Mouse (Mus musculus) liver, postnatal 0 days (tissue): ENCODE data around the gene Olfr974. TPM values are rescaled to one million over a fixed set of nuclear protein-coding genes. Genes with fewer than 3 reads are reported as not detected.
"Not testable (repeated sequence)": the region's sequence is repeated elsewhere in the genome, so short reads cannot be mapped to it uniquely, and the experiment has no call there.

Experiments
- ATAC-seq: fragments of 200-750 bp; cut with Nextera tagmentation; 2 replicates; pipeline ENCODE4 v1.8.0; 2017; ENCODE audit warnings: mild to moderate bottlenecking, moderate library complexity
- DNase-seq: peaks from one replicate; pipeline ENCODE4 v3.0.0-alpha.2; 2016
- H3K27ac ChIP-seq: fragments of 300-500 bp; sonication (generic); 2 replicates; pipeline ENCODE4 v1.5.1; 2014; ENCODE audit warnings: antibody characterized with exemption, moderate library complexity, mild to moderate bottlenecking, low read depth
- H3K27me3 ChIP-seq: fragments of 300-500 bp; sonication (generic); 2 replicates; pipeline ENCODE4 v1.6.1; 2014; ENCODE audit warnings: low read length, control low read depth, mixed read lengths; ENCODE audit not compliant: insufficient read depth
- H3K36me3 ChIP-seq: fragments of 300-500 bp; sonication (generic); replicated peaks from 2 replicates; pipeline ENCODE4 v1.6.1; 2014; ENCODE audit warnings: mild to moderate bottlenecking, control low read depth, low read length, moderate library complexity, mixed read lengths; ENCODE audit not compliant: insufficient read depth
- H3K4me1 ChIP-seq: fragments of 300-500 bp; sonication (generic); 2 replicates; pipeline ENCODE4 v1.6.1; 2014; ENCODE audit warnings: antibody characterized with exemption, mild to moderate bottlenecking, control low read depth; ENCODE audit not compliant: insufficient read depth
- H3K4me2 ChIP-seq: fragments of 300-500 bp; sonication (generic); 2 replicates; pipeline ENCODE4 v1.6.1; 2014; ENCODE audit warnings: low read depth, mild to moderate bottlenecking, low read length, moderate library complexity, mixed read lengths
- H3K4me3 ChIP-seq: fragments of 300-500 bp; sonication (generic); 2 replicates; pipeline ENCODE4 v1.5.1; 2014; ENCODE audit warnings: low read depth, low read length
- H3K9ac ChIP-seq: fragments of 300-500 bp; sonication (generic); replicated peaks from 2 replicates; pipeline ENCODE4 v1.6.1; 2014; ENCODE audit warnings: mild to moderate bottlenecking, moderate library complexity
- H3K9me3 ChIP-seq: fragments of 300-500 bp; sonication (generic); 2 replicates; pipeline ENCODE4 v1.6.1; 2016; ENCODE audit warnings: mild to moderate bottlenecking, control low read depth, low read length, mixed read lengths
- CTCF ChIP-seq: sonication (generic); IDR thresholded peaks from 2 replicates; pipeline ENCODE4 v1.5.1; 2016; ENCODE audit warnings: antibody characterized with exemption, low read depth
- EP300 ChIP-seq: IDR thresholded peaks from 2 replicates; pipeline ENCODE4 v1.6.1; 2016; ENCODE audit warnings: antibody characterized with exemption, low read depth, mild to moderate bottlenecking
- WGBS: fragments of 180-500 bp; shearing (Covaris S2); extraction: QIAGEN DNeasy Blood & Tissue Kit; methylation state at CpG from one replicate; pipeline ENCODE4 v1.1.7; 2014; ENCODE audit not compliant: insufficient replicate concordance; 5-methylcytosine and 5-hydroxymethylcytosine counted together
- polyA plus RNA-seq: library from polyadenylated mRNA; unstranded; fragments of >200 nt; fragmentation: Nextera tagmentation; extraction: Ambion mirVana; gene quantifications from 2 replicates; pipeline ENCODE4 v1.2.1, GENCODE M21; 2015

Olfr974 gene
- polyA plus RNA-seq: not detected in 2 replicates

DNA sequence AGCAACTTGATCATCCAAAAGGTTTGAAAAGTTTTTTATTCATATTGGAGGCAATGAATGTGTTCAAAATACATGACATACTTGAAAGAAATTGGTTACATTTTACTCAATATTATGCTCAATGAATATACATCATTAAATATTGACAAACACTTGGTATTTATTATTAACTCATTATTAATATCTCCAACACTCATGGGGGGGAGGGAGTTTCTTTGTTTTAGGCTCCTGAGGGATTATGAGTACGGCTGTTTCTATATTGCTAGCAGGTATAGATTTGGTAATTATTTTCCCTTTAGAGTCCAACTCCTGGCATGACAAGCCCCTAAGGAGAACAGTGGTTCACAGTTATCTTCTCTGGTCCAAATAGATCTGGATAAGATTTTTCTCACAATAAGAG, at the start of gene Olfr974:
Gene Olfr974, plus strand, starts transcription at position 301 of the 400 bp plus-strand sequence.
- no peak within 1 kb of the TSS for H3K9ac ChIP-seq
- H3K4me1 ChIP-seq: no peaks in the 10 kb centered on the region
- H3K27me3 ChIP-seq: no peaks in the 10 kb centered on the region
- H3K9me3 ChIP-seq: no peaks in the 10 kb centered on the region
- no peak within 1 kb of the TSS for H3K4me2 ChIP-seq
- no peak within 1 kb of the TSS for H3K27ac ChIP-seq
- 76% methylated on average over 1 of the region's 1 CpGs for WGBS
- no peak for DNase-seq
- no peaks in the 10 kb centered on the region for H3K36me3 ChIP-seq
- no peak for ATAC-seq
- H3K4me3 ChIP-seq: no peak within 1 kb of the TSS
- TF ChIP-seq CTCF (no peak), EP300 (no peak)

DNA sequence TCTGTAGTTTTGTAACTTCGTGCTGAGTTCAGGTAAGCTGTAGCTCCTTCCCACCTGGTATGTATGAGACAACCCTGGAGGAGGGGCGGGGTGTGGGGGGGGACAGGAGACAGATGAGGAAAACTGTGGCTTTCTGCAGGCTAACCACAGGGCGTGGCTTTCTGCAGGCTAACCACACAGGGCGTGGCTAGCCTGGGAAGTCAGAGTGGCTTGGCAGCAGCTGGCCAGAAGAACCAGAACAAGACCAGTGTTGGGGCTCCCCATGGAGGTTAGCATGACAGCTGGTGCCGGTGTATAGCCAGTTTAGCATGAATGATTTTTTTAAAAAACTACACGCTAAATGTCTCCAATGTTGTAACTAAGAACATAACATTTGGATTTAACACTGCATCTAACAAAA, 32.2 kb upstream of the Olfr974 start:
- Histone ChIP-seq H3K27me3 (no peaks in the 10 kb centered on the region), H3K4me1 (no peaks in the 10 kb centered on the region), H3K4me2 (no peak overlapping the region), H3K27ac (no peak overlapping the region), H3K4me3 (no peak overlapping the region), H3K36me3 (no peaks in the 10 kb centered on the region), H3K9ac (no peak overlapping the region), H3K9me3 (no peaks in the 10 kb centered on the region)
- peak; percentile 20 for DNase-seq
- TF ChIP-seq CTCF: no peak
- no peak for TF ChIP-seq EP300
- peak; percentile 38; the same call in 1 of the 2 replicates for ATAC-seq
- 34% methylated on average over 6 of the region's 6 CpGs for WGBS

DNA sequence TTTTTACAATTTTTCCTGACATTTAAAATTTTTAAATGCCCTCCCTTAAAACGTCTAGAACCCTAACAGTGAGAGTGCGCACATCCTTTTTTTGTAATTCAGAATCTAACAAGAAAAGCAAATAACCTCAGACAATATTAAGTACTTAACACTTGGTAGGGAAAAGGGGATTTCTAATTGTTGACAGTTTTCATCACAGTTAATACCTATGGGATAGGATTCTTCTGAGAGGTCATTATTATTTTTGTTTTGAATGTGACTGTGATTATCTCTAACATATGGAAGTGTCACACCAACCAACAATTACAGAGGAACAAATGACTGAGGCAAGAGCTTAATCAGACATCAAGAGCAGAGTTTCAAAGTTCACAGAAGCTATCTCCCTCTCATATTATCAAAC, 30.3 kb upstream of the Olfr974 start, which contains the start of gene Olfr229:
Gene Olfr229, plus strand, starts transcription at position 301 of the 400 bp plus-strand sequence.
- Histone ChIP-seq H3K9me3 (no peaks in the 10 kb centered on the region), H3K9ac (no peak within 1 kb of the TSS), H3K4me2 (no peak within 1 kb of the TSS), H3K27me3 (no peaks in the 10 kb centered on the region), H3K4me3 (no peak within 1 kb of the TSS), H3K27ac (no peak within 1 kb of the TSS), H3K36me3 (no peaks in the 10 kb centered on the region), H3K4me1 (no peaks in the 10 kb centered on the region)
- no peak for DNase-seq
- TF ChIP-seq CTCF: no peak
- no peak for TF ChIP-seq EP300
- WGBS: 60% methylated on average over 2 of the region's 2 CpGs
- no peak for ATAC-seq

DNA sequence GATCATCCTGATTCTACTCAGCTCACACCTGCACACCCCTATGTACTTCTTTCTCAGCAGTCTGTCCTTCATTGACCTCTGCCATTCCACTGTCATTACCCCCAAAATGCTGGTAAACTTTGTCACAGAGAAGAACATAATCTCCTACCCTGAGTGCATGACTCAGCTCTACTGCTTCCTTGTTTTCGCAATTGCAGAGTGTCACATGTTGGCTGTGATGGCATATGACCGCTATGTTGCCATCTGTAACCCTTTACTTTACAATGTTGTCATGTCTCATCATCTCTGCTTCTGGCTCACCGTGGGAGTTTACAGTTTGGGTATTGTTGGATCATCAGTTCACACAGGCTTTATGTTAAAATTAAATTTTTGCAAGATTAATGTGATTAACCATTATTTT, 27.4 kb upstream of the Olfr974 start:
- H3K27me3 ChIP-seq: no peaks in the 10 kb centered on the region
- H3K27ac ChIP-seq: no peak overlapping the region
- no peaks in the 10 kb centered on the region for H3K9me3 ChIP-seq
- H3K4me1 ChIP-seq: no peaks in the 10 kb centered on the region
- DNase-seq: no peak
- no peak for TF ChIP-seq CTCF
- no peak for TF ChIP-seq EP300
- H3K36me3 ChIP-seq: no peaks in the 10 kb centered on the region
- no peak overlapping the region for H3K9ac ChIP-seq
- WGBS: 44% methylated on average over 3 of the region's 3 CpGs
- ATAC-seq: peak; percentile 70
- H3K4me3 ChIP-seq: no peak overlapping the region
- no peak overlapping the region for H3K4me2 ChIP-seq

DNA sequence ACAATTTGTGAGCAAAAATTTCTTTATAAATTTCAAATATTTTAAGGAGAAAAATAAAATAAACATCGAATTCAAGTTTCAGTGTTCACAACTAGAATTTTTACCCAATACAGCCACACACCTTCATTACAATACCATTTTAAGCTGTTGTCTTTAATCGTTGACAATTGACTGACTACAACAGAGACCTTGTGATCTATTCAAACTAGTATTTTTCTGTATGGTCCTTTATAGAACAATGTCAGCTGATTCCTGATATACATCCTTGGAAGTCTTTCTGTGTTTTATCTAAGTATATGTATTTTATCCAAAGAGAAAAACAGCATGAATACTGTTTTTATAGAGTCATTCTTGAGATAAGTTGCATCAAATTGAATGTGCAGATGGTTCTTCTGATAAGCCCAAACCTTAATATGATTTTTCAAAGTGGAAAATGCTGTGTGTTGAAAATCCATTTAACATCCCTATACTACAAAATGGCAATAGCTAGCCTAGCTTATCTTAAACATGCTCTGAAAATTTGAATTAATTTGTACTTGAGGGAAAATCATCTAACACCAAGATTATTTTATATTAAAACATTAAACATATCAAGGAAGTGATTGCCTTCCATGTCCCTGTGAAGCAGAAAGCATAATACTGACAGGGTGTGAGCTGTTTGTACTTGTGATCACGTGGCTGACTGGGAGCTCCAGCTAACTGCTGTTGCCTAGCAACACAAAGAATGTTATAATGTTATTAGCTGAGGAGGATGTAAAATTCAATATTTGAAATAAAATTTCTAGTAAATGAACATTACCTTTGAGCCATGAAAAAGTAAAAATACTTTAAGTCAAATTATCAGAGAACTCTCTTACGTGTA, 9.1 kb upstream of the Olfr974 start:
- H3K27ac ChIP-seq, H3K4me1 ChIP-seq, H3K27me3 ChIP-seq, H3K36me3 ChIP-seq, H3K9ac ChIP-seq, H3K4me3 ChIP-seq, H3K9me3 ChIP-seq, DNase-seq, H3K4me2 ChIP-seq, ATAC-seq: not testable (repeated sequence)
- WGBS: no CpG with 5 or more reads among the region's 4 CpGs

DNA sequence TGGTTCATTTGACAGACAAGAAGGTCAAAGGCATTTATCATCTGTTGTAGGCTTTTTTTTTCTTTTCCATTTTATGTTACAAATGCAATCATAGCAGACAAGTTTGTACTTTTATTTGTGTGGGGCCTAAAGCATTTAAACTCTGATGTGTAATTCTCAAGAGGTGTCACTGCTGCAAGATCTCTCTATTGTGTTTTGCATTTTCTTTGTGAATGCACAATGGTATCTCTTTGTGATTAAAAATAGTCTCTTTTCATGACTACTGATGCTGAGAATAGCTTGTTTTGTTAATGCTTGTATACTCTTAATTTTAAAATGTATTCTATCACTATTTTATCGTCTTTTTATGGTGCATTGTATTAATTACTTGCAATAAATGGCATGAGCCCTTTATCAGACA, 8.5 kb upstream of the Olfr974 start:
- not testable (repeated sequence) for H3K4me3 ChIP-seq, DNase-seq, H3K27me3 ChIP-seq, H3K4me1 ChIP-seq, ATAC-seq, H3K4me2 ChIP-seq, H3K36me3 ChIP-seq, H3K27ac ChIP-seq, H3K9ac ChIP-seq, H3K9me3 ChIP-seq
- WGBS: 52% methylated on average over 1 of the region's 1 CpGs
